ENCODE assay signal across 8 mouse cellular contexts in genomic region chr6:88518404-88519263, GRCm38 (mm10). TPM values are rescaled to one million over a fixed set of nuclear protein-coding genes. Genes with fewer than 3 reads are reported as not detected.
DNase-seq lines count a peak whose midpoint lies in the region; ATAC-seq lines count a peak whose summit lies in the region.

Gene Sec61a1, minus strand, starts transcription at chr6:88518905.

- H3K4me3 ChIP-seq in hindbrain, embryonic 16.5 days (ENCODE audit: low read length), result peak within 1 kb of the TSS; percentile 89
- H3K4me3 ChIP-seq in macrophage (ENCODE audit: inconsistent target), result peak within 1 kb of the TSS; percentile 89

- peak; percentile 98 for ATAC-seq in hindbrain, embryonic 16.5 days

- under 1% methylated on average over 67 of the region's 80 CpGs for WGBS in hindbrain, embryonic 16.5 days
- WGBS in macrophage (ENCODE audit: missing documents), result under 1% methylated on average over 73 of the region's 80 CpGs

- no peaks in the 10 kb centered on the region for H3K36me3 ChIP-seq in hindbrain, embryonic 16.5 days (ENCODE audit: control insufficient read depth, insufficient read depth, low read length)
- peaks cover 23% of the 10 kb centered on the region for H3K36me3 ChIP-seq in macrophage (ENCODE audit: inconsistent target)

- peaks cover 48% of the 10 kb centered on the region for H3K79me2 ChIP-seq in macrophage (ENCODE audit: inconsistent target)

- DNase-seq in WW6 (ENCODE audit: low read depth, low spot score), result peak; percentile 81
- DNase-seq in cerebellum, postnatal 4 days (ENCODE audit: low spot score in 2 of 2), result peak; percentile 80 to 94
- DNase-seq in gastrocnemius, adult 18-20 months (ENCODE audit: low spot score), result peak; percentile 95
- DNase-seq in left cerebral cortex, adult 18-20 months (ENCODE audit: low spot score in 2 of 2), result peak; percentile 97
- peak; percentile 97 for DNase-seq in right cerebral cortex, adult 18-20 months
- DNase-seq in urinary bladder, postnatal 10 days (ENCODE audit: low spot score), result peak; percentile 84

- H3K4me2 ChIP-seq in hindbrain, embryonic 16.5 days (ENCODE audit: low read length), result peak within 1 kb of the TSS; percentile 93

- no peaks in the 10 kb centered on the region for H3K9me3 ChIP-seq in hindbrain, embryonic 16.5 days (ENCODE audit: control insufficient read depth, low read length)

- peak within 1 kb of the TSS; percentile 92 for H3K9ac ChIP-seq in hindbrain, embryonic 16.5 days (ENCODE audit: low read depth, low read length)

- H3K27me3 ChIP-seq in hindbrain, embryonic 16.5 days (replicated peaks; ENCODE audit: control insufficient read depth, insufficient read depth, low read length), result no peaks in the 10 kb centered on the region

- peak within 1 kb of the TSS; percentile 92 for H3K27ac ChIP-seq in hindbrain, embryonic 16.5 days (ENCODE audit: low read depth, low read length)
- H3K27ac ChIP-seq in macrophage, result peak within 1 kb of the TSS; percentile 79

- peaks cover 23% of the 10 kb centered on the region for H3K4me1 ChIP-seq in hindbrain, embryonic 16.5 days (ENCODE audit: control insufficient read depth, insufficient read depth, low read depth, low read length)

RNA-seq across cellular contexts. Expression of gene Sec61a1, which starts in this region (rescaled TPM):
- total RNA-seq in gastrocnemius, adult 18-20 months (2021), result 10 to 100 TPM; 13.9 to 16.2 TPM
- polyA plus RNA-seq in hindbrain, embryonic 16.5 days (2015; fragmentation: Nextera tagmentation; extraction: Ambion mirVana), result 155 and 169 TPM in 2 replicates
- 10 to 100 TPM; 71.6 to 79.5 TPM for total RNA-seq in left cerebral cortex, adult 18-20 months (2021)
- 100 to 1,000 TPM in 11 of 26 experiments, 10 to 100 TPM in 15; 41.8 to 138 (median 97.4) TPM for total RNA-seq in macrophage (2018; cell fraction: chromatin; rRNA removed)
- 100 to 1,000 TPM in 21 of 26 experiments, 10 to 100 TPM in 5; 85.7 to 140 (median 112) TPM for total RNA-seq in macrophage (2018; cell fraction: cytosol; rRNA removed)
- total RNA-seq in macrophage (2018; cell fraction: nucleus; rRNA removed), result 100 to 1,000 TPM in 24 of 26 experiments, 10 to 100 TPM in 2; 83.6 to 189 (median 136) TPM
- polyA plus RNA-seq in macrophage (2018), result 104 to 123 TPM (median 112 TPM) in 3 replicates

Comparison
In these comparisons a context has a peak if more than half of its experiments do, and no peak if none do; other contexts are left out.
1. Peak in every context shown above with its lines: DNase-seq, ATAC-seq, H3K4me3 ChIP-seq and H3K27ac ChIP-seq.
2. RNA of gene Sec61a1 (total RNA-seq): 71.6 to 79.5 TPM in left cerebral cortex, adult 18-20 months; 13.9 to 16.2 TPM in gastrocnemius, adult 18-20 months; every median in the first group is over 4 times any median in the second.